Mouse (Mus musculus): ENCODE data around the gene Gm14698.
"Not testable (repeated sequence)": the region's sequence is repeated elsewhere in the genome, so short reads cannot be mapped to it uniquely, and the experiment has no call there.

Gene Gm14698

DNA sequence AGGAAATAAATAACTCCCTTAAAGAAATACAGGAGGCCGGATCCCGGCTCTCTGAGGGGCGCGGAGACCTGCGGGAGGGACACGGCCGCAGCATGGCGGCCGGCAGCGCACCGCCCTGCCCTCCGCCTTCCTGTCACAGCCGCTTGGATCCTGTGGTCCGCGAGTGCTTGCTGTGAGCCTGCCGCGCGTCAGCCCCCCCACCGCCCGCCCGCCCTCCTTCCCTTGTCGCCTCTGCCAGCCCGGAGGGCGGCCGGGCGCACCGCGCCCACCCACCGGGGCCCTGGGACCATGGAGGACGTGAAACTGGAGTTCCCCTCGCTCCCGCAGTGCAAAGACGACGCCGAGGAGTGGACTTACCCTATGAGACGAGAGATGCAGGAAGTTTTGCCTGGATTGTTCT is at the start of gene Gm14698:
TSS of gene Gm14698 (plus strand) at position 35 of the 400 bp plus-strand sequence.
- peak in 1 of 2 experiments; percentile 1 for DNase-seq

DNA sequence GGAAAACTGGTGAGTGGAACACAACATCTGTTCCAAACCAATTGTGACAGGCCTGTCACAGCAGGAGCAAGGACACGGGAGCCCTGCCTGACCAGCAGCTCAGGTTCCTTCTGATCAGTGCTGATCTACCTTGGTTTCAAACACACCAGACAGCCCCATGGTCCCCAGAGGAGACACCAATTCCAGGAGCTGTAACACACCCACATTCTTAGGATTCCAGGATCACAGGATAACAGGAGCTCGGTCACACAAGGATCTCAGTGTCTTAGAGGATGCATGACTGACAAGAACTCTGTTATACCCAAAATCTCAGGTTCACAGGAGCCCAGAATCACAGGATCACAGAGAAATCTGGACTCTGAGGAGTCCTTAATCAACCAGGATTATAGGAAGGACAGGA is 444 bp upstream of the Gm14698 start:
- not testable (repeated sequence) for DNase-seq

DNA sequence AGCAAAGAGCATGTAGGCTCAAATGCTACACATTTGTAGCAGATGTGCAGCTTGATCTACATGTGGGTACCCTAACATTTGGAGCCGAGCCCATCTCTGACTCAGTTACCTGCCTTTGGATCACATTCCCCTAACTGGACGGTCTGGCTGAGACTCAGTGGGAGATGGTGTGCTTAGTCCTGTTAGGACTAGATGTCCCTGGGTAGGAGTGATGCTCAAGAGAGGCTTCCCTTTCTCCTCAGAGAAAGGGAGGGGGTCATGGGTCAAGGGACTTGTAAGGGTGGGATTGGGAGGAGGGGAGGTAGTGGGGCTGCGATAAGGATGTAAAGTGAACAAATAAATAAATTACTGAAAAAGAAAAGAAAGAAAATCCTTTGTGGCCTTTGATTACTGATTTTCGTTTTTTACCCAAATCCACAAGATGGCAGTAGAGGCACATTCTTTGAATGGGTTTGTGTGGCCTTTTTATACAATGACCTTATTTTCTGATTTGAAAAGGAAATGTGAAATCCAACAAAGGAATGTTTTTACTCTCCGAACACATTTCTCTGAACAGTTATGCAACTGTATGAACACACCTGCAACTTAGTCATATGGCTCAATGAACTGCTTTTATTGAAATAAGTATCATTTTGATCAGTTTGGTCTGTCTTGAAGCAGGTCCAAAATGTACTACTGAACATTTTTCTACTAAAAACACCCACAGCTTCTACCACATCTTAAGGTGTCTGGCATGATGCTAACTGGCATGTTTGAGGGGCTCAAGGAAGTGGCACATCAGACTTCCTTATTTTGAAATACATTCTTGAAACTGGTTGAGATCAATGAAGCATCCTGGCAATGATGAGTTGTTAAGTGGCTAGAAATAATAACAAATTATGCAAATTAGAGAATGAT is 18.9 kb downstream of the Gm14698 start:
- no peak for DNase-seq

DNA sequence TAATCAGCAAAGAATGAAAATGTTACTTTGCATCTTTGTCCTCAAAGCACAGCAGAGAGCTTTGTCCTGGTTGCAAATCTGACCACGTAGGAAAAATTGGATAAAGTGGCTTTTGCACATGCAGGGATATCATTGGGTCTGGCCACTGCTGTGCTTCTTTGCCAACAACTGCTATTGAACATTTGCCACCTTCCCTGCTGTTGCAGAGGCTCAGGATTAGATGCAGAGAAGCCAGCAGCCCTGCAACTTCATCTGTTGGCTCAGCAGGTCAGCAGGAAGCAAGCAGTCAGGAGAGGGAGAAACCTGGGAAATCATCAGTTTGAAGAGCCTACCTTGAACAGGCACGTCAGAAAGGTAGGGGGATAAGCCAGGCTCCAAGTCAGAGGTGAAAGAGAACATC is 44.3 kb downstream of the Gm14698 start:
- no peak for DNase-seq

All from spleen, adult 18-20 months (tissue).